1 mouse cellular context compared by ENCODE assay signal in the genomic region with DNA sequence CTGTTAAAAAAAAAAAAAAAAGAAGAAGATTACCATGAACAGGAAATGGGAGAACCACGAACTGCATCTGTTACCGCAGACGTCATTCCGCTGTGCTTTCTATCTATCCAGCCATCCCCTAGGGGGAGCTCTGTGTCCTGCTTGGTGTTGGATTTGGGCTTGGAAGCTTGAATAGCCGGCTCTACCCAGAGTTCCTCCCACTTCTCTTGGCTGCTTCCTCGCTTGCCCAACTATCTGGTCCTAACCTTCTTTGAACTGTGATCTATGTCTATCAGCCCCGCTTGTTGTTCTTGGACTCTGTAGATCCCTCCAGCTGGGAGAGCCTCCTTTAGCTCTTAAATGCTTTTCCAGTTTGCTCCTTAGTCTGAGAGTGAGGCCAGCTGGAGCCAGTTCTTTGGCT.
TF ChIP-seq lines count a peak whose summit lies in the region.

No protein-coding gene starts in this region.

TF ChIP-seq in CH12.LX, 34 proteins besides CTCF, POLR2A, EP300 and RAD21:
- no peak for TF ChIP-seq USF1 (IDR thresholded peaks at IDR 0.05; ENCODE audit: low read depth, low read length)
- no peak for TF ChIP-seq JUN (IDR thresholded peaks at IDR 0.05; ENCODE audit: insufficient read depth, low read depth, low read length)
- no peak for TF ChIP-seq NRF1 (IDR thresholded peaks at IDR 0.05; ENCODE audit: low read depth, low read length)
- TF ChIP-seq SMC3 (IDR thresholded peaks at IDR 0.05; ENCODE audit: low read depth, low read length) = peak; percentile 55
- no peak for TF ChIP-seq USF2 (conservative IDR thresholded peaks at IDR 0.05; ENCODE audit: low read depth, low read length)
- no peak for TF ChIP-seq GABPA (IDR thresholded peaks at IDR 0.05; ENCODE audit: insufficient replicate concordance, low read depth, low read length)
- TF ChIP-seq ZC3H11A (IDR thresholded peaks at IDR 0.05; ENCODE audit: low read depth, low read length) = no peak
- no peak for TF ChIP-seq CHD2 (IDR thresholded peaks at IDR 0.05; ENCODE audit: low read length)
- TF ChIP-seq NELFE (IDR thresholded peaks at IDR 0.05; ENCODE audit: low read depth, low read length) = no peak
- peak; percentile 41; the same call in 1 of the 2 replicates for TF ChIP-seq JUND (conservative IDR thresholded peaks at IDR 0.05; ENCODE audit: low read depth, low read length)
- TF ChIP-seq IRF4 (IDR thresholded peaks at IDR 0.05; ENCODE audit: low read depth, low read length) = peak; percentile 56; the same call in 1 of the 2 replicates
- TF ChIP-seq BHLHE40 (IDR thresholded peaks at IDR 0.05; ENCODE audit: low read depth, low read length) = no peak
- TF ChIP-seq ELF1 (IDR thresholded peaks at IDR 0.05; ENCODE audit: low read depth, low read length) = 0 out of 2 replicates have a peak, but pooled peaks have one; percentile 29
- no peak for TF ChIP-seq RCOR1 (conservative IDR thresholded peaks at IDR 0.05; ENCODE audit: low read depth, low read length)
- TF ChIP-seq TCF12 (IDR thresholded peaks at IDR 0.05; ENCODE audit: low read depth, low read length) = no peak
- TF ChIP-seq ETS1 (conservative IDR thresholded peaks at IDR 0.05; ENCODE audit: low read depth, low read length) = no peak
- TF ChIP-seq MAZ (IDR thresholded peaks at IDR 0.05; ENCODE audit: low read depth, low read length) = no peak
- no peak for TF ChIP-seq HCFC1 (IDR thresholded peaks at IDR 0.05; ENCODE audit: low read depth, low read length)
- no peak for TF ChIP-seq MXI1 (IDR thresholded peaks at IDR 0.05; ENCODE audit: low read depth, low read length)
- TF ChIP-seq MAX (IDR thresholded peaks at IDR 0.05; ENCODE audit: low read length) = no peak
- no peak for TF ChIP-seq SIN3A (IDR thresholded peaks at IDR 0.05; ENCODE audit: low read length)
- TF ChIP-seq ZMIZ1 (IDR thresholded peaks at IDR 0.05; ENCODE audit: low read depth, low read length) = no peak
- TF ChIP-seq ZNF384 (IDR thresholded peaks at IDR 0.05; ENCODE audit: low read depth, low read length) = peak; percentile 88
- TF ChIP-seq MEF2A (IDR thresholded peaks at IDR 0.05; ENCODE audit: borderline replicate concordance, low read depth, low read length) = no peak
TF ChIP-seq in CH12.LX: peak in this region for 5.
